In genomic region chr2:166741445-166741844, GRCm38 (mm10) we compare ENCODE assay signal across 22 mouse cellular contexts. TPM values are rescaled to one million over a fixed set of nuclear protein-coding genes. Genes with fewer than 3 reads are reported as not detected.
DNase-seq lines count a peak whose midpoint lies in the region; ATAC-seq and TF ChIP-seq lines count a peak whose summit lies in the region.
"Had no signal": no experiment of that assay in that cellular context is flagged by ENCODE, and none has a peak within 500 bp of the region (broad histone marks: within the 10 kb centered on the region; RNA-seq: fewer than 3 reads in every experiment).

No protein-coding gene starts in this region.

- H3K4me3 ChIP-seq in forebrain, embryonic 13.5 days = no peak overlapping the region
- no peak overlapping the region for H3K4me3 ChIP-seq in forebrain, embryonic 10.5 days
- no peak overlapping the region for H3K4me3 ChIP-seq in hindbrain, embryonic 10.5 days
- H3K4me3 ChIP-seq in hindbrain, embryonic 14.5 days (replicated peaks; ENCODE audit: low read length) = no peak overlapping the region
- no peak overlapping the region for H3K4me3 ChIP-seq in midbrain, embryonic 11.5 days (ENCODE audit: low read depth, low read length)
- no peak overlapping the region for H3K4me3 ChIP-seq in midbrain, postnatal 0 days (ENCODE audit: low read depth, low read length)
- H3K4me3 ChIP-seq in CH12.LX (replicated peaks in 1 of 3; ENCODE audit: low read depth in 2 of 3, low read length in 2 of 3, poor library complexity in 1 of 3) = no peak overlapping the region

- H3K4me1 ChIP-seq in forebrain, embryonic 13.5 days = no peaks in the 10 kb centered on the region
- H3K4me1 ChIP-seq in forebrain, embryonic 10.5 days = peaks cover 32% of the 10 kb centered on the region
- peaks cover 34% of the 10 kb centered on the region for H3K4me1 ChIP-seq in hindbrain, embryonic 10.5 days (replicated peaks)
- no peaks in the 10 kb centered on the region for H3K4me1 ChIP-seq in hindbrain, embryonic 14.5 days (replicated peaks; ENCODE audit: control insufficient read depth, insufficient read depth, low read length)
- H3K4me1 ChIP-seq in midbrain, embryonic 11.5 days (ENCODE audit: control insufficient read depth, insufficient read depth, low read length) = peaks cover 3% of the 10 kb centered on the region
- H3K4me1 ChIP-seq in midbrain, postnatal 0 days (ENCODE audit: insufficient read depth, low read length) = no peaks in the 10 kb centered on the region
- peaks cover 40 to 64% of the 10 kb centered on the region in 2 experiments for H3K4me1 ChIP-seq in CH12.LX (ENCODE audit: control insufficient read depth in 1 of 2, insufficient read depth in 2 of 2)

- no peak overlapping the region for H3K4me2 ChIP-seq in forebrain, embryonic 13.5 days
- no peak overlapping the region for H3K4me2 ChIP-seq in hindbrain, embryonic 14.5 days (replicated peaks)
- H3K4me2 ChIP-seq in midbrain, embryonic 11.5 days = no peak overlapping the region
- no peak overlapping the region for H3K4me2 ChIP-seq in midbrain, postnatal 0 days (ENCODE audit: low read depth, low read length, poor library complexity, severe bottlenecking)
- no peak overlapping the region for H3K4me2 ChIP-seq in CH12.LX (ENCODE audit: insufficient read depth, low read depth, poor library complexity, severe bottlenecking)

- H3K9me3 ChIP-seq in forebrain, embryonic 13.5 days (replicated peaks) = no peaks in the 10 kb centered on the region
- no peaks in the 10 kb centered on the region for H3K9me3 ChIP-seq in forebrain, embryonic 10.5 days
- no peaks in the 10 kb centered on the region for H3K9me3 ChIP-seq in hindbrain, embryonic 10.5 days
- H3K9me3 ChIP-seq in hindbrain, embryonic 14.5 days (ENCODE audit: control insufficient read depth, low read length) = no peaks in the 10 kb centered on the region
- no peaks in the 10 kb centered on the region for H3K9me3 ChIP-seq in midbrain, embryonic 11.5 days (ENCODE audit: control insufficient read depth, low read length)
- no peaks in the 10 kb centered on the region for H3K9me3 ChIP-seq in midbrain, postnatal 0 days (ENCODE audit: low read length)
- no peaks in the 10 kb centered on the region for H3K9me3 ChIP-seq in CH12.LX (replicated peaks; ENCODE audit: low read length)
- H3K9me3 ChIP-seq: G1E had no signal

- TF ChIP-seq CTCF in midbrain, postnatal 0 days (IDR thresholded peaks at IDR 0.05) = no peak
- TF ChIP-seq CTCF in CH12.LX (conservative IDR thresholded peaks at IDR 0.05 in 1 of 2, IDR thresholded peaks at IDR 0.05 in 1 of 2; ENCODE audit: low read depth in 2 of 2, low read length in 2 of 2) = no peak

- no peaks in the 10 kb centered on the region for H3K79me2 ChIP-seq in CH12.LX (replicated peaks; ENCODE audit: control insufficient read depth, extremely low read depth, insufficient read depth, poor library complexity, severe bottlenecking)

- no peak for ATAC-seq in forebrain, embryonic 13.5 days
- no peak for ATAC-seq in hindbrain, embryonic 14.5 days (ENCODE audit: low FRiP score)
- no peak for ATAC-seq in midbrain, embryonic 11.5 days (ENCODE audit: low FRiP score)
- ATAC-seq in midbrain, postnatal 0 days (ENCODE audit: low FRiP score) = no peak
- ATAC-seq: activated CD4-positive, CD25-positive, alpha-beta regulatory T cell, adult 4 months; CD4-positive, CD25-positive, alpha-beta regulatory T cell, adult 4 months; Patski had no signal

- no peaks in the 10 kb centered on the region for H3K27me3 ChIP-seq in forebrain, embryonic 13.5 days
- H3K27me3 ChIP-seq in forebrain, embryonic 10.5 days (ENCODE audit: poor library complexity, severe bottlenecking) = no peaks in the 10 kb centered on the region
- H3K27me3 ChIP-seq in hindbrain, embryonic 10.5 days (ENCODE audit: insufficient read depth, poor library complexity, severe bottlenecking) = no peaks in the 10 kb centered on the region
- H3K27me3 ChIP-seq in hindbrain, embryonic 14.5 days (ENCODE audit: control insufficient read depth, insufficient read depth, low read length) = no peaks in the 10 kb centered on the region
- no peaks in the 10 kb centered on the region; the same call in 1 of the 2 replicates for H3K27me3 ChIP-seq in midbrain, embryonic 11.5 days (ENCODE audit: control insufficient read depth, insufficient read depth, low read length)
- H3K27me3 ChIP-seq in midbrain, postnatal 0 days (ENCODE audit: insufficient read depth, low read length) = no peaks in the 10 kb centered on the region
- H3K27me3 ChIP-seq in CH12.LX (replicated peaks) = no peaks in the 10 kb centered on the region

- DNase-seq in forebrain, embryonic 10.5 days (ENCODE audit: extremely low spot score, low spot score) = no peak
- no peak for DNase-seq in hindbrain, embryonic 10.5 days (ENCODE audit: low spot score)
- no peak for DNase-seq in hindbrain, embryonic 14.5 days (ENCODE audit: low spot score)
- DNase-seq in midbrain, embryonic 11.5 days (ENCODE audit: low spot score, missing footprints) = peak; percentile 71
- no peak for DNase-seq in midbrain, postnatal 0 days (ENCODE audit: low spot score)
- no peak for DNase-seq in CH12.LX (ENCODE audit: extremely low read depth)
- no peak for DNase-seq in yolk sac, embryonic 10.5 days (ENCODE audit: low spot score)
- DNase-seq: adrenal gland, adult 2 months; adrenal gland, adult 8-10 months; adrenal gland, postnatal 10 days; adrenal gland, postnatal 14 days; adrenal gland, postnatal 25 days; adrenal gland, postnatal 36 days; B cell, adult 2 months; cerebellum, adult 11 months; cerebellum, adult 11-12 months; cerebellum, adult 18-20 months had no signal

- WGBS in forebrain, embryonic 13.5 days = 88% methylated on average over 6 of the region's 6 CpGs
- 88% methylated on average over 6 of the region's 6 CpGs for WGBS in forebrain, embryonic 10.5 days
- 88% methylated on average over 6 of the region's 6 CpGs for WGBS in hindbrain, embryonic 10.5 days
- 83% methylated on average over 6 of the region's 6 CpGs for WGBS in hindbrain, embryonic 14.5 days
- 86% methylated on average over 6 of the region's 6 CpGs for WGBS in midbrain, embryonic 11.5 days
- 83% methylated on average over 6 of the region's 6 CpGs for WGBS in midbrain, postnatal 0 days

- peak; percentile 63 for TF ChIP-seq EP300 in CH12.LX (IDR thresholded peaks at IDR 0.05; ENCODE audit: low read length)

- H3K36me3 ChIP-seq in forebrain, embryonic 13.5 days (ENCODE audit: poor library complexity, severe bottlenecking) = no peaks in the 10 kb centered on the region
- H3K36me3 ChIP-seq in forebrain, embryonic 10.5 days (replicated peaks) = no peaks in the 10 kb centered on the region
- H3K36me3 ChIP-seq in hindbrain, embryonic 10.5 days = no peaks in the 10 kb centered on the region
- H3K36me3 ChIP-seq in hindbrain, embryonic 14.5 days (replicated peaks; ENCODE audit: control insufficient read depth, insufficient read depth) = no peaks in the 10 kb centered on the region
- no peaks in the 10 kb centered on the region for H3K36me3 ChIP-seq in midbrain, embryonic 11.5 days (ENCODE audit: control insufficient read depth, insufficient read depth, low read length)
- no peaks in the 10 kb centered on the region for H3K36me3 ChIP-seq in midbrain, postnatal 0 days (ENCODE audit: insufficient read depth, low read length)
- no peaks in the 10 kb centered on the region for H3K36me3 ChIP-seq in CH12.LX (replicated peaks in 1 of 2; ENCODE audit: control insufficient read depth in 1 of 2, insufficient read depth in 1 of 2, low read length in 1 of 2)
- H3K36me3 ChIP-seq: G1E had no signal

- TF ChIP-seq POLR2A in CH12.LX (IDR thresholded peaks at IDR 0.05; ENCODE audit: low read depth, low read length) = no peak

- dilution Hi-C loops in CH12.LX (cut with MboI; ENCODE audit: extremely low pct_ligation_motif_present, extremely low pct_unique_long_range_greater_than_20kb, low sequenced_read_pairs) = no loop called here

- in situ Hi-C loops in CH12.LX (cut with MboI; ENCODE audit: low pct_ligation_motif_present, low pct_unique_long_range_greater_than_20kb, low sequenced_read_pairs) = no loop called here

- H3K9ac ChIP-seq in forebrain, embryonic 13.5 days = no peak overlapping the region
- H3K9ac ChIP-seq in hindbrain, embryonic 14.5 days = no peak overlapping the region
- H3K9ac ChIP-seq in midbrain, embryonic 11.5 days (ENCODE audit: low read length) = no peak overlapping the region
- H3K9ac ChIP-seq in midbrain, postnatal 0 days (replicated peaks; ENCODE audit: low read length, poor library complexity, severe bottlenecking) = no peak overlapping the region
- H3K9ac ChIP-seq in CH12.LX (ENCODE audit: insufficient read depth, low read depth) = no peak overlapping the region

- H3K27ac ChIP-seq in forebrain, embryonic 13.5 days = peak overlapping the region; percentile 14; the same call in 1 of the 2 replicates
- no peak overlapping the region for H3K27ac ChIP-seq in forebrain, embryonic 10.5 days
- H3K27ac ChIP-seq in hindbrain, embryonic 10.5 days = 0 out of 2 replicates have a peak overlapping the region, but pooled peaks have one; percentile 1
- H3K27ac ChIP-seq in hindbrain, embryonic 14.5 days = no peak overlapping the region
- no peak overlapping the region for H3K27ac ChIP-seq in midbrain, embryonic 11.5 days (ENCODE audit: low read depth, low read length)
- H3K27ac ChIP-seq in midbrain, postnatal 0 days (ENCODE audit: low read depth, low read length) = no peak overlapping the region
- H3K27ac ChIP-seq in CH12.LX (ENCODE audit: insufficient read depth, low read depth) = no peak overlapping the region

- TF ChIP-seq RAD21 in CH12.LX (IDR thresholded peaks at IDR 0.05; ENCODE audit: low read depth, low read length) = no peak

RNA-seq across cellular contexts. Expression of gene Prex1, which starts 27.8 kb away (rescaled TPM):
- polyA plus RNA-seq in forebrain, embryonic 13.5 days (2015; fragmentation: Nextera tagmentation; extraction: Ambion mirVana) = 28.6 and 32.7 TPM in 2 replicates
- 24.3 and 25.5 TPM in 2 replicates for polyA plus RNA-seq in forebrain, embryonic 10.5 days (2016; fragmentation: Nextera tagmentation; extraction: Ambion mirVana)
- 36.8 and 44.1 TPM in 2 replicates for polyA plus RNA-seq in hindbrain, embryonic 10.5 days (2016; fragmentation: Nextera tagmentation; extraction: Ambion mirVana)
- 27.3 and 28.8 TPM in 2 replicates for polyA plus RNA-seq in hindbrain, embryonic 14.5 days (2014; fragmentation: Nextera tagmentation; extraction: Ambion mirVana)
- polyA plus RNA-seq in midbrain, embryonic 11.5 days (2014; fragmentation: Nextera tagmentation; extraction: Ambion mirVana) = 16.5 and 19.8 TPM in 2 replicates
- total RNA-seq in midbrain, postnatal 0 days (2014; rRNA removed) = 37.1 and 53.8 TPM in 2 replicates
- 17.4 and 18.0 TPM in 2 replicates for polyA plus RNA-seq in midbrain, postnatal 0 days (2015; fragmentation: Nextera tagmentation; extraction: Ambion mirVana)
- total RNA-seq in CH12.LX (2012; rRNA removed) (11.6 and 18.5 TPM in 2 replicates), CH12.LX (2014; rRNA removed) (4.9 and 5.5 TPM in 2 replicates)
- polyA plus RNA-seq in CH12.LX (2012; ENCODE audit: insufficient read length, low read depth) = 14.6 and 19.5 TPM in 2 replicates

RNA-seq across cellular contexts. Expression of gene Trp53rkb, which starts 50.9 kb away (rescaled TPM):
- polyA plus RNA-seq in forebrain, embryonic 13.5 days (2015; fragmentation: Nextera tagmentation; extraction: Ambion mirVana) = 6.7 and 10.9 TPM in 2 replicates
- 10.4 and 11.1 TPM in 2 replicates for polyA plus RNA-seq in forebrain, embryonic 10.5 days (2016; fragmentation: Nextera tagmentation; extraction: Ambion mirVana)
- 11.0 and 12.8 TPM in 2 replicates for polyA plus RNA-seq in hindbrain, embryonic 10.5 days (2016; fragmentation: Nextera tagmentation; extraction: Ambion mirVana)
- polyA plus RNA-seq in hindbrain, embryonic 14.5 days (2014; fragmentation: Nextera tagmentation; extraction: Ambion mirVana) = 9.2 and 9.7 TPM in 2 replicates
- 8.7 and 10.8 TPM in 2 replicates for polyA plus RNA-seq in midbrain, embryonic 11.5 days (2014; fragmentation: Nextera tagmentation; extraction: Ambion mirVana)
- total RNA-seq in midbrain, postnatal 0 days (2014; rRNA removed) = 16.8 and 17.2 TPM in 2 replicates
- 7.5 and 8.5 TPM in 2 replicates for polyA plus RNA-seq in midbrain, postnatal 0 days (2015; fragmentation: Nextera tagmentation; extraction: Ambion mirVana)
- total RNA-seq in CH12.LX (2012; rRNA removed) (6.0 and 7.1 TPM in 2 replicates), CH12.LX (2014; rRNA removed) (7.0 and 8.8 TPM in 2 replicates)
- 7.8 and 9.1 TPM in 2 replicates for polyA plus RNA-seq in CH12.LX (2012; ENCODE audit: insufficient read length, low read depth)

Comparison
In these comparisons a context has a peak if more than half of its experiments do, and no peak if none do; other contexts are left out.
1. H3K27ac ChIP-seq: peak in forebrain, embryonic 13.5 days (single experiment) and hindbrain, embryonic 10.5 days (single experiment); none in forebrain, embryonic 10.5 days (single experiment), hindbrain, embryonic 14.5 days (single experiment), midbrain, embryonic 11.5 days (single experiment), midbrain, postnatal 0 days (single experiment) and CH12.LX (single experiment).